Mouse (Mus musculus) adrenal gland, adult (tissue): ENCODE results near the gene Gm20683.

Source experiments
- DNase-seq, 2 experiments: peaks; one replicate each; pipeline ENCODE4 v3.0.0; 2022 to 2023; ENCODE audit warnings: low spot score in 1 of 2; ENCODE audit not compliant: inconsistent age in 2 of 2

Gm20683 gene

GRCm38 (mm10) chr17:25796951-25797369, 44.6 kb downstream of the Gm20683 start, which contains the start of gene Metrn:
Metrn (minus strand) TSS chr17:25797136.
- DNase-seq = peak; percentile 90 to 95

- DNase-seq = peak; percentile 59 to 79
Observed at GRCm38 (mm10) chr17:25796211-25796771, 45.3 kb downstream of the Gm20683 start.

GRCm38 (mm10) chr17:25795609-25796092, 45.9 kb downstream of the Gm20683 start, which contains the start of gene AC134908.4:
AC134908.4 (minus strand) TSS chr17:25795659.
- DNase-seq = peak; percentile 52 to 60

- DNase-seq = no peak
Observed at GRCm38 (mm10) chr17:25794998-25795397, 46.6 kb downstream of the Gm20683 start.

GRCm38 (mm10) chr17:25794197-25794596, 47.4 kb downstream of the Gm20683 start:
- DNase-seq = no peak

- DNase-seq = peak in 1 of 2 experiments; percentile 81
Observed at GRCm38 (mm10) chr17:25792615-25793014, 48.9 kb downstream of the Gm20683 start, which contains the start of gene Fam173a. Fam173a (minus strand) TSS chr17:25792901.

GRCm38 (mm10) chr17:25791843-25792527, 49.6 kb downstream of the Gm20683 start:
- DNase-seq = peak; percentile 87 to 96

GRCm38 (mm10) chr17:25791320-25791842, 50.2 kb downstream of the Gm20683 start:
- DNase-seq = peak in 1 of 2 experiments; percentile 16

GRCm38 (mm10) chr17:25786781-25787504, 54.6 kb downstream of the Gm20683 start:
- DNase-seq = peak in 1 of 2 experiments; percentile 25

- DNase-seq = no peak
Observed at GRCm38 (mm10) chr17:25786280-25786679, 55.3 kb downstream of the Gm20683 start, which contains the start of gene Ccdc78. Ccdc78 (plus strand) TSS chr17:25786580.

GRCm38 (mm10) chr17:25785281-25785745, 56.2 kb downstream of the Gm20683 start, which contains the start of gene Haghl:
Haghl (minus strand) TSS chr17:25785673.
- peak; percentile 97 to 100 for DNase-seq
